Mouse (Mus musculus): Measurements from ENCODE around the gene Eps15l1. TPM values are rescaled to one million over a fixed set of nuclear protein-coding genes. Genes with fewer than 3 reads are reported as not detected.

Gene Eps15l1
- polyA plus RNA-seq, 1 experiment from 2014 or later = 68.0 TPM

GRCm38 (mm10) chr8:72363457-72363856, 57.8 kb downstream of the Eps15l1 start:
- Histone ChIP-seq H3K9ac (replicated peaks; ENCODE audit: low read depth, low read length) (no peak overlapping the region), H3K27me3 (replicated peaks; ENCODE audit: control insufficient read depth, insufficient read depth, low read length) (no peaks in the 10 kb centered on the region), H3K4me1 (replicated peaks; ENCODE audit: control insufficient read depth, insufficient read depth, low read length) (no peaks in the 10 kb centered on the region), H3K4me2 (ENCODE audit: low read length) (no peak overlapping the region), H3K4me3 (replicated peaks; ENCODE audit: low read length) (no peak overlapping the region), H3K27ac (ENCODE audit: low read length) (no peak overlapping the region), H3K9me3 (ENCODE audit: control insufficient read depth, low read length) (no peaks in the 10 kb centered on the region), H3K36me3 (ENCODE audit: control insufficient read depth, insufficient read depth) (peaks cover 24% of the 10 kb centered on the region)
- no peak for ATAC-seq
- WGBS = 91% methylated on average over 7 of the region's 7 CpGs

DNA sequence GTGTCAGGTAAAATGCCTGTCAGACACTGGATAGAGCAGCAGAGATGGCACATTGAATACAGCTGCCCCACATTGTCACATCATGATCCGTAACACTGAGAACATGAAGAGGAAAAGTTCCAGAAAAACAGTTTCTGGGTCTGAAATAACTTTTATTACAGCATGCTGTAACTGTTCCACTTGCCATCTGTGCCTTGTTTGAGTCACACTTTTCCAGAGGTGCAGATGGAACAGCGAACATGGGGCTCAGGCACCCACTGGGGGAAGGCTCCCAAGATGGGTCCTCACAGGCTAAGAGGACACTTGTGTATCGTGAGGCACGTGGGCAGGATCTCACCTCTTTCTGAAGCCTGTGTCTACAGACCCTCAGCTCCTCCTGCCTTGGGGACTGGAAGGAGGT, 58.5 kb downstream of the Eps15l1 start:
- H3K4me1 ChIP-seq (replicated peaks; ENCODE audit: control insufficient read depth, insufficient read depth, low read length) = no peaks in the 10 kb centered on the region
- H3K9ac ChIP-seq (replicated peaks; ENCODE audit: low read depth, low read length) = no peak overlapping the region
- no peak for ATAC-seq
- no peaks in the 10 kb centered on the region for H3K27me3 ChIP-seq (replicated peaks; ENCODE audit: control insufficient read depth, insufficient read depth, low read length)
- H3K27ac ChIP-seq (ENCODE audit: low read length) = no peak overlapping the region
- H3K36me3 ChIP-seq (ENCODE audit: control insufficient read depth, insufficient read depth) = peaks cover 22% of the 10 kb centered on the region
- no peak overlapping the region for H3K4me2 ChIP-seq (ENCODE audit: low read length)
- 90% methylated on average over 4 of the region's 4 CpGs for WGBS
- H3K9me3 ChIP-seq (ENCODE audit: control insufficient read depth, low read length) = no peaks in the 10 kb centered on the region
- no peak overlapping the region for H3K4me3 ChIP-seq (replicated peaks; ENCODE audit: low read length)

DNA sequence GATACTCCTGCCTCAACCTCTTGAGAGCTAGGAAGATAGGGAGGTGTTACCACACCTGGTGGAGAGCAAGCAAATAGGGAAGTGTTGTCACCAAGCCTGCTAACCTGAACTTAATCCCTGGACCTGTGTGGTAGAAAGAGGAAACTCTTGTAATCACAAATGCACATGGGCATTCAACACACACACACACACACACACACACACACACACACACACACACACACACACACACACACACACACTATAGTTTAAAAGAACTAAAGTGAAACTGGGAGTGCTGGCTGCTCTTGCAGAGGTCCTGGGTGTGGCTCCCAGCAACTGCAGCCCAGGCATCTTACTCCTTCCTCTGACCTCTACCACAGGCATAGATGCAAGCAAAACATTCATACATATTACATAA, 61.1 kb downstream of the Eps15l1 start:
- Histone ChIP-seq H3K4me1 (replicated peaks; ENCODE audit: control insufficient read depth, insufficient read depth, low read length) (no peaks in the 10 kb centered on the region), H3K27me3 (replicated peaks; ENCODE audit: control insufficient read depth, insufficient read depth, low read length) (no peaks in the 10 kb centered on the region), H3K4me3 (replicated peaks; ENCODE audit: low read length) (no peak overlapping the region), H3K9ac (replicated peaks; ENCODE audit: low read depth, low read length) (no peak overlapping the region), H3K9me3 (ENCODE audit: control insufficient read depth, low read length) (no peaks in the 10 kb centered on the region), H3K4me2 (ENCODE audit: low read length) (no peak overlapping the region), H3K36me3 (ENCODE audit: control insufficient read depth, insufficient read depth) (peaks cover 26% of the 10 kb centered on the region), H3K27ac (ENCODE audit: low read length) (no peak overlapping the region)
- no peak for ATAC-seq

DNA sequence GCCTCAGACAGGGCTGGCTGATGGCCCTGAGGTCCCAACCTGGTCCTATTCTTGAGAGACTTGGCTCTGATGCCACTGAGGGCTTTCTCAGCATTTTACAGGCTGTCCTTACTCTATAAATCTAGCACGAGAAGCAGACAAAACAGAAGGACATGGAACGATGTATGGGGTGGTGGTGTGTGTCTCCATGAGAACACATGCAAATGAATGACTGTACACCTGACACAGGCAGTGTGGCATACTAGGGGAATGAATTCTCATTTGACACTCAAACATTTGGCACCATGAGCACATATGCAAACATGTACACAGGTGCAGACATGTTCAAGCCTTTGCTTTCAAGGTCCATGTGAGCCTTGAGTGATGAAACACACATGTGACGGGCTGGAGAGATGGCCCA, 64.7 kb downstream of the Eps15l1 start:
- Histone ChIP-seq H3K4me1 (replicated peaks; ENCODE audit: control insufficient read depth, insufficient read depth, low read length) (no peaks in the 10 kb centered on the region), H3K36me3 (ENCODE audit: control insufficient read depth, insufficient read depth) (peaks cover 24% of the 10 kb centered on the region), H3K9me3 (ENCODE audit: control insufficient read depth, low read length) (no peaks in the 10 kb centered on the region), H3K27ac (ENCODE audit: low read length) (no peak overlapping the region), H3K4me3 (replicated peaks; ENCODE audit: low read length) (no peak overlapping the region), H3K9ac (replicated peaks; ENCODE audit: low read depth, low read length) (no peak overlapping the region), H3K27me3 (replicated peaks; ENCODE audit: control insufficient read depth, insufficient read depth, low read length) (no peaks in the 10 kb centered on the region), H3K4me2 (ENCODE audit: low read length) (no peak overlapping the region)
- ATAC-seq = no peak
- 93% methylated on average over 3 of the region's 3 CpGs for WGBS

GRCm38 (mm10) chr8:72354272-72354671, 67.0 kb downstream of the Eps15l1 start:
- Histone ChIP-seq H3K4me1 (replicated peaks; ENCODE audit: control insufficient read depth, insufficient read depth, low read length) (no peaks in the 10 kb centered on the region), H3K4me3 (replicated peaks; ENCODE audit: low read length) (no peak overlapping the region), H3K9me3 (ENCODE audit: control insufficient read depth, low read length) (no peaks in the 10 kb centered on the region), H3K4me2 (ENCODE audit: low read length) (no peak overlapping the region), H3K27me3 (replicated peaks; ENCODE audit: control insufficient read depth, insufficient read depth, low read length) (no peaks in the 10 kb centered on the region), H3K27ac (ENCODE audit: low read length) (no peak overlapping the region), H3K36me3 (ENCODE audit: control insufficient read depth, insufficient read depth) (peaks cover 23% of the 10 kb centered on the region), H3K9ac (replicated peaks; ENCODE audit: low read depth, low read length) (no peak overlapping the region)
- WGBS = 89% methylated on average over 11 of the region's 11 CpGs
- no peak for ATAC-seq

DNA sequence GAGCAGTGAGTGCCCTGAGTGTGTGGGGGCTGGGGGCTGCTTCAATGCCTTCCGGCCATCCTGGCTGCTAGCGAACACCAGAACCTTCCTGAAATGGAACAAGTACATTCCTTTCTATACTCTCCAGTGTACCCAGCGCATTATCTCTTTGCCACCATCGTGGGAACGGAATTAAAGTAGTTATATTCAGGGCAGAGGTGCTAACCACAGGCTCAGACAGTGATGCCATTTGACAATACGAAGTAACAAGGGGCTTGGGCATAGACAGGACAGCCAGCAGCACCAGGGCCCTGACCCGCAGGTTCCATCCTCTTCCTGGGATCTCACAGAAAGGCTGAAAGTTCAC, 67.6 kb downstream of the Eps15l1 start:
- Histone ChIP-seq H3K36me3 (ENCODE audit: control insufficient read depth, insufficient read depth) (peaks cover 22% of the 10 kb centered on the region), H3K4me2 (ENCODE audit: low read length) (no peak overlapping the region), H3K4me3 (replicated peaks; ENCODE audit: low read length) (no peak overlapping the region), H3K4me1 (replicated peaks; ENCODE audit: control insufficient read depth, insufficient read depth, low read length) (no peaks in the 10 kb centered on the region), H3K27ac (ENCODE audit: low read length) (no peak overlapping the region), H3K9ac (replicated peaks; ENCODE audit: low read depth, low read length) (no peak overlapping the region), H3K9me3 (ENCODE audit: control insufficient read depth, low read length) (no peaks in the 10 kb centered on the region), H3K27me3 (replicated peaks; ENCODE audit: control insufficient read depth, insufficient read depth, low read length) (no peaks in the 10 kb centered on the region)
- ATAC-seq = no peak
- 88% methylated on average over 7 of the region's 7 CpGs for WGBS

DNA sequence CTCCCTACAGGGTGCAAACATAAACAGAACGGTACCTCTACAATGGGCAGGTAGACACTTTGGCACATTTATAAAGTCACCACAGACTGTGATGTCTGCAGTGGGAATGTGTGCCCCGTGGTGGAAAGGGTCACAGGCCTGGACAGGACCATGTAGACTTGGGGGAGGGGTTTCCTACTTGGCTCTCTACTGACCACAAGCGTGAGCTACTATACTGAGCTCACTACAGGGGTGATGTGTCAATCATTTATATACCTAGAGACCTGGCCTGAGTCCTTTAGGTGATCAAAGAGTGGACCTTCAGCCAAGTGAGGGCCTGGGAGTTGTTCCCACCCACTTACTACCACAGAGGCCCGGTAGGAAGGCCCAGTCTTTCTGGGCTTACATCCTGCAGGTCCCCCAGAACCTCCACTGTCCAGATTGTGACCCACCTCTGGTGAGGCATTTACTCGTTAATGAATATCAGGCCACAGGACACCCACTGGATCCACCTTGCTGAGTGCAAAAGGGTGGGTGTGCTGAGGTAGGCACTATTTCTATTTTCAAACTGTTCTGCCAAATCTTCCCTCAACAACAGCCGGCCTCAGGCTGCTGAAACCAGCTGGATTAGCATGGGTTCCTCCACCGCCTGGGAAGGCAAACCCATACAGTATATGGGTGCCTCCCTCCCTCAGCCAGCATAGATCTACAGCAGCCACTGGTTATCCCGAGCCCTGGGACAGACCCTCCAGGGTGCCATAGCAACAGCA, 68.1 kb downstream of the Eps15l1 start:
- Histone ChIP-seq H3K4me1 (replicated peaks; ENCODE audit: control insufficient read depth, insufficient read depth, low read length) (no peaks in the 10 kb centered on the region), H3K27me3 (replicated peaks; ENCODE audit: control insufficient read depth, insufficient read depth, low read length) (no peaks in the 10 kb centered on the region), H3K4me3 (replicated peaks; ENCODE audit: low read length) (no peak overlapping the region), H3K36me3 (ENCODE audit: control insufficient read depth, insufficient read depth) (peaks cover 19% of the 10 kb centered on the region), H3K4me2 (ENCODE audit: low read length) (no peak overlapping the region), H3K27ac (ENCODE audit: low read length) (no peak overlapping the region), H3K9me3 (ENCODE audit: control insufficient read depth, low read length) (no peaks in the 10 kb centered on the region), H3K9ac (replicated peaks; ENCODE audit: low read depth, low read length) (no peak overlapping the region)
- WGBS = 85% methylated on average over 8 of the region's 8 CpGs
- ATAC-seq = no peak

DNA sequence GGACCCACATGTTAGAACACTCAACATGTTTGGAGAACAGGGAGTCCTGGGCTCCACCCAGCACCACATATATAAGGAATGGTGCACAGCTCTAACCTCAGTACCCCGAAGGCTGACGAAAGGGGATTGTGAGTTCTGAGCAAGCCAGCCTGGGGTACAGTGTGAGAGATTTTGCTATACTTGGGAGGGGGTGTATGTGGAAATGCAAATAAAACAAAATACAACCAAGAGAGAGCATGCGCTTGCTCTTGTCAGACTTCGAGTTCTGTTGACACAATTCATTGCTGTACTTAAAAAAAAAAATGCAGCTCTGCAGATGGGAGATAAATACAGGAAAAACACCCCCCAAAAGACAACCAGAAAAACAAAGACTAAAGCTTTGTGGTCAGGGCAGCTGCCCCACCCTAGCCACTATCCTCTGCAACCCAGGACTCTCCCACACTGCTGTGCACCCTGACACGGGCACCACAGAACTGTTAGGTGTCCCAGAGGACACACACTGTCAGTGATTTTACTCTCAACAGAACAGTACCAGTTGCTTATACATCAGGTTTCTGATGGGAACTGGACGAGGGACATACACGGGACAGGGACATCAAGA, 69.8 kb downstream of the Eps15l1 start:
- Histone ChIP-seq H3K4me2 (ENCODE audit: low read length) (no peak overlapping the region), H3K36me3 (ENCODE audit: control insufficient read depth, insufficient read depth) (peaks cover 10% of the 10 kb centered on the region), H3K4me1 (replicated peaks; ENCODE audit: control insufficient read depth, insufficient read depth, low read length) (no peaks in the 10 kb centered on the region), H3K9ac (replicated peaks; ENCODE audit: low read depth, low read length) (no peak overlapping the region), H3K27ac (ENCODE audit: low read length) (no peak overlapping the region), H3K9me3 (ENCODE audit: control insufficient read depth, low read length) (no peaks in the 10 kb centered on the region), H3K27me3 (replicated peaks; ENCODE audit: control insufficient read depth, insufficient read depth, low read length) (no peaks in the 10 kb centered on the region), H3K4me3 (replicated peaks; ENCODE audit: low read length) (no peak overlapping the region)
- ATAC-seq = no peak
- 96% methylated on average over 7 of the region's 7 CpGs for WGBS

DNA sequence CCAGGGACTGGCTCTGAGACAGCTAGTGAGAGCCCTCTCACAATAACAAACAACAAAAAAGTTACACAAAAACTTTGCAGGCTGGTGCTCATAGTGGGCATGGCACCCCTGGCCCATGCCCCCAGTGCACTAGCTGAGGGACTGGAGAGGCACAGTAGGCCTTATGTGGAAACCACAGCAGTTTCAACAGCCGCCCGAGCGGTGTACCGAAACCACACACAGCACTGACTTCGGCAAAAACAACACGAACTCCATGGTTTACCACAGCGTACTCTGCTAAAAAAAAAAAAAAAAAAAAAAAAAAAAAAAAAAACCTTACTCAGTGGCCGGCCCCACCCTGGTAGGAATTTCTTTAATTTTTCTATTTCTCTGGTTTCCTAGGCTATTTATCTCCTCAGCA, 70.5 kb downstream of the Eps15l1 start:
- Histone ChIP-seq H3K4me3 (replicated peaks; ENCODE audit: low read length) (no peak overlapping the region), H3K27me3 (replicated peaks; ENCODE audit: control insufficient read depth, insufficient read depth, low read length) (no peaks in the 10 kb centered on the region), H3K4me2 (ENCODE audit: low read length) (no peak overlapping the region), H3K4me1 (replicated peaks; ENCODE audit: control insufficient read depth, insufficient read depth, low read length) (no peaks in the 10 kb centered on the region), H3K9ac (replicated peaks; ENCODE audit: low read depth, low read length) (no peak overlapping the region), H3K27ac (ENCODE audit: low read length) (no peak overlapping the region), H3K36me3 (ENCODE audit: control insufficient read depth, insufficient read depth) (peaks cover 3% of the 10 kb centered on the region), H3K9me3 (ENCODE audit: control insufficient read depth, low read length) (no peaks in the 10 kb centered on the region)
- ATAC-seq = no peak
- 91% methylated on average over 8 of the region's 8 CpGs for WGBS

Measured in forebrain, embryonic 16.5 days (tissue).